Mouse (Mus musculus) layer of hippocampus, adult 8-10 months (tissue): Measurements from ENCODE around the gene Zfp984. TPM values are rescaled to one million over a fixed set of nuclear protein-coding genes. Genes with fewer than 3 reads are reported as not detected.
"Not testable (repeated sequence)": the region's sequence is repeated elsewhere in the genome, so short reads cannot be mapped to it uniquely, and the experiment has no call there.

ENCODE experiments used
- DNase-seq, 2 experiments: peaks; one replicate each; pipeline ENCODE4 v3.0.0; 2022; ENCODE audit warnings: low spot score in 2 of 2
- total RNA-seq, 4 experiments: library from RNA; stranded (reverse); gene quantifications; 2 replicates each; pipeline ENCODE4 v1.2.4; 2022

Gene Zfp984
- total RNA-seq, result 1 to 10 TPM; 1.9 to 2.3 (median 2.1) TPM

DNA sequence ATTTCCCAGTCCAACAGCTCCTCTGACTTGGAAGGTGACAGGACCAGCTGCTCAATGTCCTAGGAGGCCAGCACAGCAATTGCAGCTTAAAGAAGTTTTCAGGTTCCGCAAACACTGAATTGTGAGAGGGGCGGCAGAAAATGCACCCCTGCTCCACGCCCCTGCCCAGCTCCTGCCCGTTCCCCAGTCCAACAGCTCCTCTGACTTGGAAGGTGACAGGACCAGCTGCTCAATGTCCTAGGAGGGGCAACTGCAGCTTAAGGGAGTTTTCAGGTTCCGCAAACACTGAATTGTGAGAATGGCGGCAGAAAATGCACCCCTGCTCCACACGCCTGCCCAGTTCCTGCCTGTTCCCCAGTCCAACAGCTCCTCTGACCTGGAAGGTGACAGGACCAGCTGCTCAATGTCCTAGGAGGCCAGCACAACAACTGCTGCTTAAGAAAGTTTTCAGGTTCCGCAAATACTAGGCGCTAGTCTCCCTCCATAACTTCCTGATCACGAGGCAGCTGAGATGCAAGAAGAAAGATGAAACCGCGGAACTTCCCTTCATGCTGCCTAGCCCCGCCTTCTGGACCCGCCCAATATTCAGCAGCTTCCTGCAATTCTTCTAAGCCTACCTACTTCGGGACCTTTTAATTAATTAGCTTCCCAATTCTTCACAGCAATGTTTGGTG, at the start of gene Zfp984:
TSS of gene Zfp984 (minus strand) at position 497 of the 674 bp plus-strand sequence.
- DNase-seq, result not testable (repeated sequence)

DNA sequence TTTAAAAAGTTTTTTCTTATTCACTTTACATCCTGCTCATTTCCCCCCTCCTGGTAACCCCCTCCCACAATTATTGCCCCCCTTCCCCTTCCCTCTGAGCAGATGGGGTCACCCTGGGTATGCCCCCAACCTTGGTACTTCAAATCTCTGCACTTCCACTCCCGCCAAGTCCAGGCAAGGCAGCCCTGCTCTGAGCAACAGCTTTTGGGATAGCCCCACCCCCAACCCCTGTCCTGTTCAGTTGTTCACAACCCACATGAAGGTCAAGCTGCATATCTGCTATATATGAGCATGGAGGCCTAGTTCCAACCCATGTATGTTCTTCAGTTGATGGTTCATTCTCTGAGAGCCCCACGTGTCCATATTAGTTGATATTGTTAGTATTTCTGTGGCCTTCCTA, 41.2 kb upstream of the Zfp984 start:
- DNase-seq, result no peak

DNA sequence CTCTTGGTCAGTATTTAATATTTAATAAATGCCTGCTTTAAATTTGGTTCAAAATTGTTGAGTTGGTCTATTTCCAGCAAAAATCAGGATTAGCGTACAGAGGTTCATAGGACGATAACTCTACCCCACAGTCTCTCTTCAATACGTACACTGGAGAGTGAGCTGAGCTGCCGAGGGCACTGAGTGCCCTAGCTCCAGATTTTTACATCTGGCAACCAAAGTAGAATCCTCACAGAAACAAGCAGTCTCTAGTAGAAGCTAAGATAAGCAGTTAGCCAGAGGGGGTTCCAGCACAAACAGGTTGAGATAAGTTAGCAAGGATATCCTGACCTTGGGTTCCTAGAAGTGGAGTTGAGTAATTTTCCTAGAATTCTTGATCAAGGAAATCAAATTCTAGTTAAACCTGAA, 39.0 kb upstream of the Zfp984 start:
- DNase-seq, result no peak

DNA sequence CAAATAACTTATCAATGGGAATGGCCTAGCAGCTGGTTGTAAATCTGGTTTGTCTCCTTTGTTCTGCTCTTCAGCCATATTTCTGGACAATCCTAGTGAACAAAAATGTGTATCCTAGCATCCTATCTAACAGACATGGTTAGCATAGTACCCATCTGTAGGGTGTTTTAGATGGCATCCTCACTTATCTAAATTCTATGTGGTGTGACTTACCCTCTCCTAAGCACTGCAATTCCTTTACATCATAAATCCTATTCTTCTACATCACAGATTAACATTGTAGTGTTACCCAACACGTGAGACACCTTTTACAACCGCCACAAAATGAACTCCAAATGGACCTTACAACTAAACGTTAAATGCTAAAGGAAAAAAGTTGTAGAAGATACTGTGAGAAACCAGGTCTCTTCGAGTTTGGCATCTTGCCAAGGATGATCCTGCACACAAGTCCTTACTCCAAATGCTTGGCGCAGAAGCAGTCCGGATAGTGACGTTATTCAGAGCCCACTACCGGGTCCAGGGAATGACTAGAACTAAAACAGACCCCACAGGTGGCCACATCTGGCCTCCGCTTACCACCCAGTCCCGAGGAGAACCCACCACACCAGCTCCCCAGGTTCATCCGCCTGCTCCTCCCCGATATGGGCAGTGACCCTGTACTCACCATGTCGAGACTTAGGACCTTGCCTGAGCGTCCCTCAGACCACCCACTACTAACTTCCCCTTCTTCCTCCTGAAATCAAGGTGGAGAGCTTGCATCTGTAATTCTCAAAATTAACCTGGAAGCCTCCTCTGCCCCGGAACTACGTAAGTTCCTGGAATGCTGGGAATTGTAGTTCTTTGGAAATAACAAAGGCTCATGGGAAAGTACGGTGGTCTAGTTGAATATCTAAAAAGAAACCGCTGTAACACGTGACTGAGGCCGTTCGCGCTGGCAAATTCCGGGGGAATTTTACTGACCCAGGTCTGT, 38.3 kb upstream of the Zfp984 start, which contains the start of gene Zfp933:
TSS of gene Zfp933 (minus strand) at position 753 of the 970 bp plus-strand sequence.
- DNase-seq, result peak; percentile 66 to 85

DNA sequence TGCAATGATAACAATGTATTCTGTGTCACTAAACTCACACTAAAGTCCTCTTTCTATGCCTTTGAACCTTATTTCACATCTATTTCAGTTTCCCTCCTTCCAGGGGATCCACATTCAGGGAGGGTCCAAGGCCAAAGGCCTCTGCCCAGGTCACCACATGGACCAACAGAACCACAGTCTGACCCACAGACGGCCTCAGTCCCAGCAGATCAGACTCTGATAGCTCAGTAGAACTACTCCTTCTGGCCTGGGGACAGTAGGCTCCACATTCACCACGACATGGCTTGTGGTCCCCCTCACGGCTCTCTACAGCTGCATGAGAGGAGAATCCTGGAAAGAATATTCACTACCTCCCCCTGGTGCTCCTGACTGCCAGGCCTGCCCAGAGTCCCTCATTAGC, 33.3 kb upstream of the Zfp984 start:
- DNase-seq, result no peak

DNA sequence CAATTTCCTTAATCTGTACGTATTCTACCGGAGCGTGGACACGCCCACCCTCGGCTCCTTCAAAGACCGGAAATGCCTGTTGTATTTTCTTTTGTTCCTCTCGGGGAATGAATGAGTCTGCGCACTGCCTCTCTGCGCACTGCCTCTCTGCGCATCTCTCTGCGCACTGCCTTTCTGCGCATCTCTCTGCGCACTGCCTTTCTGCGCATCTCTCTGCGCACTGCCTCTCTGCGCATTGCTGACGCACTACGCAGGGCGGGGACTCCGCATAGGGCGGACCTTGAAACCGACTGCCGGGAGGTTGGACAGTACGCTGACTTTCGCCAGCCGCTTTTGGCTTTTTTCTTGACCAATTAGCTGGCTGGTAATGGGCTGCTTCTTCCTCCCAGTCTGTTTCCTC, 29.7 kb upstream of the Zfp984 start:
- DNase-seq, result not testable (repeated sequence)

DNA sequence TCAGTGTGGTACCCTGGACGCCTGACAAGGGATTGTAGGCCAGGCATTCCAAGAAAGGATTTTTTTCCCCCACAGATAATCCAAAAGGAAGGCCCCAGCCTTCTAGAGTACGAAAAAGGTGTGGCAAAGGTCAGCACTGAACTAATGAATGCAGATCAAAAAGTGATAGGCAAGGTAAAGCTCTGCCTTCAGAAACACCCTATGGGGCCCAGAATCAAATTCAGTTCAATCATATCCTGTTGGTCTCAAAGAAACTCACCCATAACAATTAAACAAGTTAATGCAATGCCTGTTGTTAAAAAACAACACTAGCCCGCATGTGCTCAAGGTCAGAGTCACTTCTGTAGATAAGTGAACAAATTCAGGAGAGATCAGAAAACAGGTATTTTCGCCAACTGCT, 14.8 kb upstream of the Zfp984 start:
- no peak for DNase-seq

DNA sequence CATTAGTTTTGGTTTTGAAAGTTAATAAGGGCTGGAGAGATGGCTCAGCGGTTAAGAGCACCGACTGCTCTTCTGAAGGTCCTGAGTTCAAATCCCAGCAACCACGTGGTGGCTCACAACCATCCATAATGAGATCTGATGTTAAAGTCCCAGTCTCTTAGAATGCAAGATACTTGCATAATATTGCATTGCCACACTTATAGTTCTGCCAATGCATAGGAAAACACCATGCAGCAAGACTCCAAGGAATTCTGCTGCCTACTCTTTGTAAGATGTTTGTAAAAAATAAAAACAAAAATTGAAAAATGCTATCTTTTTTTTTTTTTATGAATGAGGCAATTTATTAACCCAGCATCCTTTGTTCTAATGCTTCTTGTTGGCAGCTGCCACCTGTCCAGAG, 11.8 kb upstream of the Zfp984 start:
- DNase-seq, result not testable (repeated sequence)

DNA sequence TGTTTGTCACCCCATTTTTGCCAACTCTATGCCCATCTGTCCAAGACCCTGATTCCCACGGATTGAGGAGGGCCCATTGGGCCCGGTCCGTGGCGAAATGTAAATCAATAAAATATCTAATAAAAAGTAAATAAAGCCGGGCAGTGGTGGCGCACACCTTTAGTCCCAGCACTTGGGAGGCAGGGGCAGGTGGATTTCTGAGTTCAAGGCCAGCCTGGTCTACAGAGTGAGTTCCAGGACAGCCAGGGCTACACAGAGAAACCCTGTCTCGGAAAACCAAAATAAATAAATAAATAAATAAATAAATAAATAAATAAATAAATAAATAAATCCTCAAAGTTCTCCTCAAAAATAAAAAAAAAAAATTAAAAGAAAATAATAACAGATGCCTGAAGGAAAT, 10.1 kb upstream of the Zfp984 start:
- not testable (repeated sequence) for DNase-seq

DNA sequence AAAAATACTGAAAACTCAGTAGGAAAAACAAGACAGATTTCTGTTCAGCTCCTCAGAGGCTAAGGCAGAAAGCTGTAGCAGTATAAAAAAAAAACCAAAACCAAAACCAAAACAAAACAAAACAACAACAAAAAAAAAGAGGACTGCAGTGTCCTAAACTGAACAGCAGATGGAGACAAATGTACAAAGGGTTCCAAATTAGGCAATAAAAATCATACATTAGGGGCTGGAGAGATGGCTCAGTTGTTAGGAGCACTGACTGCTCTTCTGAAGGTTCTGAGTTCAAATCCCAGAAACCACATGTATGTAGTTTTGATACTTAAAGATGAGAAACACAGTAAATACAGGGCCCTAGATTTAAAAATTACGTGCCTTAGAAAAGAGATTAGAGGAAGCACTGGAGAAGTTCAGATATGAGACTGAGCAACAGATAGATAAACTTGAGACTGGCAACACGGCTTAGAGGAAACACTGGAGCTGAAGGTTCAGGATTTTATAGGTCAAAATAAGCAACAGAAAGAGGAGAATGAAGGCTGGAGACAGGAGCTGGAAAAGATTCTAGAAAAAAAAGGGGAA, 5.1 kb upstream of the Zfp984 start:
- DNase-seq, result no peak

DNA sequence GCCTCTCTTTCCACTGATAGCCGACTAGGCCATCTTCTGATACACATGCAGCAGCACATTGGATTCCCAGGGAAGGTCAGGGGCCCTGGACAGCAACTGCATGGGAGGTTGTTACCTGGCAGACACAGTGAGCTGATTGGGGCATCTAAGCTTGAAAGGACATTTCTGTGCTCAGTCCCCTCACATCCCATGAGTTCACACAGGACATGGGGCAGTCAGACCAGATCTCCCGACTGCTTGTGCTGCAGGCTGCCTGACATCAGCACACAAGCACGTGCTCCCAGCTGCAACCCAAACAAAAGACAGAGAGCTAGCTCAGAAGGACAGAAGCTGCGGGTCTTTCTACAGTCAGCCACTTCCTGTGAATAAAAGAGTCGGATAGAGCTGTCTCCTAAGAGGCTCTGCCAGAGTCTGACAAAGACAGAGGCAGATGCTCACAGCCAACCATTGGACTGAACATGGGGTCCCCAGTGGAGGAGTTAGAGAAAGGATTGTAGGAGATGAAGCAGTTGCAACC, 3.7 kb upstream of the Zfp984 start:
- no peak for DNase-seq

DNA sequence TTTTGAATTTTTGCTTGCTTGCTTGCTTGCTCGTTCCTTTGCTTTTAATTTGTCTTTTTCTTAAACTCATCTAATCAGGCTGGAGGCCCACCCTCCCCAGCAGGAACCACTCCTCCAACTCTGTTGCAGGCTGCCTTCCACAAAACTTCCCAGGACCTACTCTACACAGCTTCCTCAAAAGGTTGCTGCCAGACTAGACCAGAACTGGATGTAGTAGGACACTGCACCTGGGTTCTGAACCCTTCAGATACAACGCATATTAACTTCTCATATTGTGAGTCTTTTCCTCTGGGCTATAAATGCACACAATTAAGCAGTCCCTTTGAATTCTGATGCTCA, 347 bp upstream of the Zfp984 start:
- not testable (repeated sequence) for DNase-seq

DNA sequence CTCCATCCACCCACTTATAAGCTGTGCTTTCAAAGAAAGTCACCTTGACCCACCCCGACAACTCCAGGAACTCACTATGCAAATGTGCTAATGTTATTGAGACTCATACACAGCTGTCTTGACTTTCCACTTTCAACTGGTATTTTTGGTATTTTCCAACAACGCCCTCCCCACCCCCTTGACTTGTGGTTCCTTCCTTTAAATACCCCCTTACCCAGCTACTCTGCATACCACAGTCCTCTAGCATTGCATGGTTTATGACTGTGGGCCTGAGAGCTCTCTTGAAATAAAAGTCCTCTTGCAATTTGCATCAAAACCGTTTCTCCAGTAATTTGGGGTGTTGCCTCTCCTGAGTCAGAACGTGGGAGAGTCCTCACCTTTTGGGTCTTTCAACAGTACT, 1.1 kb downstream of the Zfp984 start:
- DNase-seq, result not testable (repeated sequence)

DNA sequence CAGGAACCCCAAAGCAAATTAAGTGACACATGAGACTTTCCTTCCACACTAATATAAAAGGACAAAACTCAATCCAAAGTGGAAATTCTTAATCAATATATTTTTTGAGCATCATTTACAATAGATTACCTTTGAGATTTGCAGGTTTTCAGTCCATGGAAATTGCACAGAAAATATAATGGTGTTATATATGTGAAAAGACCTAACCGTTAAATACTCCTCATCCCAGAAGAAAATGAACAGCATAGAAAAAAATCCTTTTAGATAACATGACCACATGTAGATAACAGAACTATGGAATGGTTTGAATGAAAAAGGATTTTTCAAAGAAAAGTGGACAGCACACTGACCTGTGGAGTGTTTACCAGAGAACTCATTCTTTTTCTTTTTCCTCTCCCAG, 14.3 kb downstream of the Zfp984 start:
- DNase-seq, result not testable (repeated sequence)

DNA sequence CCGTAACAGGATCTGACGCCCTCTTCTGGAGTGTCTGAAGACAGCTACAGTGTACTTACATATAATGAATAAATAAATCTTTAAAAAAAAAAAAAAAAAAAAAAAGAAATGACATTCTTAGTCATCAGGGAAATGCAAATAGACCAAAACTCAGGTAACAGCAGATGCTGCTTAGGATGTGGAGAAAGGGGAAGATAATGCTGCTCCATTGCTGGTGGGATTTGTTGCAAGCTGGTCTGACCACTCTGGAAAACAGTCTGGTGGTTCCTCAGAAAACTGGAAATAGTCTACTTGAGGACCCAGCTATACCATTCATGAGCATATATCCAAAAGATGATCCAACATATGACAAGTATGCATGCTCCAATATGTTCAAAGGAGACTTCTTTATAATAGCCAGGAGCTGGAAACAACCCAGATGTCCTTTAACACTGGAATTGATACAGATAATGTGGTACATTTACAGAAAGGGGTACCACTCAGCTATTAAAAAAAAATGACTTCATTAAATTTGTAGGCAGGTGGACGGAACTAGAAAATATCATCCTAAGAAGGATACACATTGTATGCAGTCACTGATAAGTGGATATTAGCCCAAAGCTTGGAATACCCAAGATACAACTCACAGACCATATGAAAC, 15.4 kb downstream of the Zfp984 start:
- not testable (repeated sequence) for DNase-seq

DNA sequence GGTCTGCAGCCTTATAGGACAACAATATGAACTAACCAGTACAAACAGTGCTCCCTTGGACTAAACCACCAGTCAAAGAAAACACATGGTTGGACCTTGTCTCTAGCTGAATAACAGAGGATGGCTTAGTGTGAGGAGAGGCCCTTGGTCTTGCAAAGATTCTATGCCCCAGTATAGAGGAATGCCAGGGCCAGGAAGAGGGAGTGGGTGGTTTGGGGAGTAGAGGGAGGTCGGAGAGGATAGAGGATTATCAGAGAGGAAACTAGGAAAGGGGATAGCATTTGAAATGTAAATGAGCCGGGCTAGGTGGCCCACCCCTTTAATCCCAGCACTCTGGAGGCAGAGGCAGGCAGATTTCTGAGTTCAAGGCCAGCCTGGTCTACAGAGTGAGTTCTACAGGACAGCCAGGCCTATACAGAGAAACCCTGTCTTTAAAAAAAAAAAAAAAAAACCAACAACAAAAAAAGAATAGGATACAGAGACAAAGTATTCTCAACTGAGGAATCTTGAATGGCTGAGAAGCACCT, 16.1 kb downstream of the Zfp984 start:
- not testable (repeated sequence) for DNase-seq

DNA sequence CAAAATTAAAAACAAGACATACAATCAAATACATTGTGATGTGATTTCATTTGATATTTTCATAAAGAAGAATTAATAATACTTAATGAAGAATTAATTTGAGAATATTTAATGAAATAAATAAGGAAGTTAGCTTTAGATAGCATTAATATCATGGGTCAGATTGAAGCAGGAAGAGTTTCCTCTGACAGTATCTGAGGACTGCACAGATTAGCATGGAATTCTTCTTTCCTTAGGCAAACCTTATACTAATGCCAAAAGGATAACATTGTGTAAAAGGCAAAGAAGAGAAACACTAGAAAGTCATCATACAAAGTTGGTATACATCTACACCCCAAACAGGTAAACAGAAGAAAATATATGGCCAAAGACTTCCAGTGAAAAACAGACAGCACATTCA, 17.9 kb downstream of the Zfp984 start:
- DNase-seq, result not testable (repeated sequence)

DNA sequence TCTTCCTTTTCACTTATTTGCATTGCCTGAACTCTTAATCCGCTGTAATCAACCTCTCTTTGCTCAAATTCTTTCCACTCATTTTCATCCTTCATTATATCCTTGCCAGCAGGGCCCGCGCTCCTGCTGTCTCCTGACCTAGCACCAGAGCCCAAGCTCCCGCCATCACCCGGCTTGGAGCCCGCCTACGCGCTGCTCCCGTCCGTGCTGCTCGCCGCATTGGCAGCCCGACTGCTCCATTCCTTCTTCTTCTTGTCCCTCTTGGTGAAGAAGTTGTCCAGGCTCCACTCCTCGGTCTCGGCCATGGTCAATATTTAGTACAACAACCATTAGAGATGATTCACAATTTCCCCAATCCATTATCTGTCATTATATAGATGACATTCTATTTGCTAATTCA, 63.3 kb downstream of the Zfp984 start:
- DNase-seq, result not testable (repeated sequence)

DNA sequence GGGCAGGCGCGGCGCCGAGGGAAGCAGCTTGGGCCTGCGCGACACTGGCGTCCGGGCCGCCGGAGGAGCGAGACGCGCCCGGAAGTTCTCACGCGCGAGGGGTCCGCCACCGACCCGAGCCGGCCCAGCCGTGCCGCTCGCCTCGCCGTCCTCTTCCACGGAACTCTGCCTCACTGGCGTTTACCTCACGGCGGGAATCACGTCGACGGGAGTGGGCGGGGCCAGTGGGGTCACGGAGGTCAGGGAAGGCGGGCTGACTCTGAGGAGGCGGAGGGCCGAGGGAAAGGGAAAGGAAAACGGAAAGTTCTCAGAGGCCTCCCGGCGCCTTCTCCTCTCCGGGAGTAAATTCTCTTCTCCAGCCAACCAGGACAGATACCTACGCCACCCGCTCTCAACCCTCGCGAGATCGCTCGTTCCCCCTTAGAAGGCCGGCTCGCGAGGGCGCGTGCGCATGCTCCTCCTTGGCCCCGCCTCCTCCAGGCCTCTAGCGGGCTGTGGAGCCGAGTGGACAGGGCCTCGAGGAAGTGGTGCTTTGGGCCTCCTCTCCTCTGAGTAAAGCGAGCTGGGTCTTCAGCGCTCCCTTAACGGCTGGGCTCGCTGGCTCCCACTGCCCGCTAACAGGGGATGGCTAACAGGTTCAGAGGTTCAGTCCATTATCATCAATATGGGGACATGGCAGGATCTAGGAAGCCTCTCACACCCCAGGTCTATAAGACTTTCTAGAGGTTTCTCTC, 70.8 kb downstream of the Zfp984 start:
- DNase-seq, result not testable (repeated sequence)
